Mouse (Mus musculus): ENCODE measurements around the gene Baz2a. TPM values are rescaled to one million over a fixed set of nuclear protein-coding genes. Genes with fewer than 3 reads are reported as not detected.
A peak's percentile ranks its signal among the peaks of the same experiment; 100 is the strongest.
"Not testable (repeated sequence)": the region's sequence is repeated elsewhere in the genome, so short reads cannot be mapped to it uniquely, and the experiment has no call there.

Baz2a gene
- total RNA-seq, 2 experiments from 2014 or later: 34.5 to 36.2 TPM

GRCm38 (mm10) chr10:128171348-128171747 is 80.0 kb downstream of the Baz2a start:
- DNase-seq; intact Hi-C loops (cut with DNase I): not testable (repeated sequence)

GRCm38 (mm10) chr10:128175302-128175701 is 83.9 kb downstream of the Baz2a start:
- intact Hi-C loops (cut with DNase I): no loop called here
- DNase-seq: no peak

- intact Hi-C loops (cut with DNase I): no loop called here
- peak; percentile 73 for DNase-seq
Measured at GRCm38 (mm10) chr10:128175996-128176755, 84.8 kb downstream of the Baz2a start.

- DNase-seq: no peak
- intact Hi-C loops (cut with DNase I): no loop called here
Measured at GRCm38 (mm10) chr10:128177316-128177715, 85.9 kb downstream of the Baz2a start.

Small RNA genes within 50 kb of the gene (microRNA-seq; reads per million reads assigned to microRNA genes)
- gene Mir677: 28.9 reads per million, percentile 39 among the genes with 10 or more reads in this experiment

Other genes starting within 250 kb of the Baz2a start
- gene Rdh19, start 241.6 kb upstream of the Baz2a start, total RNA-seq (2021): not detected
- gene Rdh16f2, start 225.1 kb upstream of the Baz2a start, total RNA-seq (2021): not detected
- not detected for gene Rdh7, start 202.8 kb upstream of the Baz2a start, total RNA-seq (2021)
- gene Sdr9c7, start 193.1 kb upstream of the Baz2a start, total RNA-seq (2021): not detected
- gene Hsd17b6, start 84.0 kb upstream of the Baz2a start, total RNA-seq (2021): not detected
- gene Prim1, start 76.4 kb upstream of the Baz2a start, total RNA-seq (2021): 10 to 100 TPM; 19.9 to 23.8 TPM
- 100 to 1,000 TPM; 481 to 496 TPM for gene Naca, start 56.0 kb upstream of the Baz2a start, total RNA-seq (2021)
- gene Ptges3, start 32.6 kb upstream of the Baz2a start, total RNA-seq (2021): 100 to 1,000 TPM; 179 to 184 TPM
- gene Atp5b, start 8.3 kb upstream of the Baz2a start, total RNA-seq (2021): 1,000 to 10,000 TPM; 1,302 to 1,309 TPM
- gene Rbms2, start 88.7 kb downstream of the Baz2a start, total RNA-seq (2021): 10 to 100 TPM; 12.7 to 13.0 TPM
- 1 to 10 TPM; 5.9 to 7.9 TPM for gene Gls2, start 102.9 kb downstream of the Baz2a start, total RNA-seq (2021)
- gene Spryd4, start 120.2 kb downstream of the Baz2a start, total RNA-seq (2021): 10 to 100 TPM; 14.5 to 16.3 TPM
- gene Mip, start 134.3 kb downstream of the Baz2a start, total RNA-seq (2021): not detected
- 10 to 100 TPM; 11.1 to 14.7 TPM for gene Timeless, start 140.5 kb downstream of the Baz2a start, total RNA-seq (2021)
- gene Apon, start 162.5 kb downstream of the Baz2a start, total RNA-seq (2021): not detected
- not detected for gene Apof, start 177.1 kb downstream of the Baz2a start, total RNA-seq (2021)
- 10 to 100 TPM; 32.1 to 38.1 TPM for gene Stat2, start 179.0 kb downstream of the Baz2a start, total RNA-seq (2021)
- not detected for gene Il23a, start 207.2 kb downstream of the Baz2a start, total RNA-seq (2021)
- gene Pan2, start 211.8 kb downstream of the Baz2a start, total RNA-seq (2021): 10 to 100 TPM; 19.9 to 22.4 TPM
- 10 to 100 TPM; 81.0 to 86.0 TPM for gene Cnpy2, start 230.9 kb downstream of the Baz2a start, total RNA-seq (2021)
- gene Cs, start 246.2 kb downstream of the Baz2a start, total RNA-seq (2021): 100 to 1,000 TPM; 236 to 250 TPM